Mouse (Mus musculus): Measurements from ENCODE around the gene P2rx5. TPM values are rescaled to one million over a fixed set of nuclear protein-coding genes. Genes with fewer than 3 reads are reported as not detected.

P2rx5 gene
- polyA plus RNA-seq, 1 experiment from 2014 or later = 0.04 TPM

DNA sequence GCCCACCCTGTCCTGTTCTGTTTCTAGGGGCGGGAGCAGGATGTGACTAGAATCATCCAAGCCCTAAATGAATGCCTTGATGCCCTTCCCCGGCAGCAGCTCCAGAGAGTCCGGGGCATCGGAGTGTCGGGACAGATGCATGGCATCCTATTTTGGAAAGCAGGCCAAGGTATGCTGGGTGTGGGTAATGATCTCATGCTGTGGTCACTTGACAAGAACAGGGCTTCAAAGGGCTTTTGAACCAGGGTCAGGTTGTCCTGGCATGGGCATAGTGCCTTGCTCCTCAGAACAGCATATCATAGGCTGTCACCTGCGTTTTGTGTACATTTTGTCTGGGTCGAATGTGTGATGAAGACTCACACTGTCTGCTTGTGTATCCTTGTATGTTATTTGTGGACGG, 43.7 kb downstream of the P2rx5 start:
- Histone ChIP-seq H3K4me2 (replicated peaks; ENCODE audit: low read depth) (no peak overlapping the region), H3K9me3 (ENCODE audit: control insufficient read depth) (no peaks in the 10 kb centered on the region), H3K9ac (ENCODE audit: low read depth, low read length) (no peak overlapping the region), H3K4me1 (replicated peaks; ENCODE audit: control insufficient read depth, insufficient read depth, low read length) (no peaks in the 10 kb centered on the region), H3K27me3 (replicated peaks; ENCODE audit: control insufficient read depth, insufficient read depth, low read length) (no peaks in the 10 kb centered on the region), H3K27ac (ENCODE audit: low read depth, low read length) (no peak overlapping the region), H3K36me3 (ENCODE audit: control insufficient read depth, insufficient read depth) (peaks cover 2% of the 10 kb centered on the region; the same call in 1 of the 2 replicates), H3K4me3 (ENCODE audit: low read depth, low read length) (no peak overlapping the region)
- 88% methylated on average over 8 of the region's 8 CpGs for WGBS
- ATAC-seq = no peak
- TF ChIP-seq CTCF (IDR thresholded peaks at IDR 0.05; ENCODE audit: low read depth) = no peak

DNA sequence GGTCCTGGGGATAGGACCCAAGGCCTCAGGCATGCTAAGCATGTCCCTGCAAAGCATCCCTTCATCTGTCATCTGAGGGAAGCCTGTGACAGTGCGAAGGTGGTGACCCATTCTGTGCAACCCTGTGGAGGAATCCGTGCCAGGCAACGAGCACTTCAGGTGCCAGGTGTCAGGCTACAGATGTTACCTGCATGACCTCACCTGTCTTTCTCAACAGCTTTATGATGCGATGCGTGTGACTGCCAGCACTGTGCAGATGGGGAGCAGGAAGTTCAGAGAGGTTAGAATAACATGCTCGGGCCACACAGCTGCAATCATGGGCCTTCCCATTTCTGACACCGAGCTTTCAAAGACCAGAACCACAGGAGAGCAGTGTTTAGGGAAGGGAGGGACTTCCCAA, 45.0 kb downstream of the P2rx5 start:
- H3K9me3 ChIP-seq (ENCODE audit: control insufficient read depth) = no peaks in the 10 kb centered on the region
- 60% methylated on average over 7 of the region's 7 CpGs for WGBS
- no peak overlapping the region for H3K27ac ChIP-seq (ENCODE audit: low read depth, low read length)
- H3K9ac ChIP-seq (ENCODE audit: low read depth, low read length) = no peak overlapping the region
- no peaks in the 10 kb centered on the region for H3K4me1 ChIP-seq (replicated peaks; ENCODE audit: control insufficient read depth, insufficient read depth, low read length)
- no peak overlapping the region for H3K4me2 ChIP-seq (replicated peaks; ENCODE audit: low read depth)
- no peak for TF ChIP-seq CTCF (IDR thresholded peaks at IDR 0.05; ENCODE audit: low read depth)
- H3K4me3 ChIP-seq (ENCODE audit: low read depth, low read length) = no peak overlapping the region
- no peaks in the 10 kb centered on the region for H3K27me3 ChIP-seq (replicated peaks; ENCODE audit: control insufficient read depth, insufficient read depth, low read length)
- 0 out of 2 replicates have a peak, but pooled peaks have one; percentile 22 for ATAC-seq
- peaks cover 2% of the 10 kb centered on the region; the same call in 1 of the 2 replicates for H3K36me3 ChIP-seq (ENCODE audit: control insufficient read depth, insufficient read depth)

DNA sequence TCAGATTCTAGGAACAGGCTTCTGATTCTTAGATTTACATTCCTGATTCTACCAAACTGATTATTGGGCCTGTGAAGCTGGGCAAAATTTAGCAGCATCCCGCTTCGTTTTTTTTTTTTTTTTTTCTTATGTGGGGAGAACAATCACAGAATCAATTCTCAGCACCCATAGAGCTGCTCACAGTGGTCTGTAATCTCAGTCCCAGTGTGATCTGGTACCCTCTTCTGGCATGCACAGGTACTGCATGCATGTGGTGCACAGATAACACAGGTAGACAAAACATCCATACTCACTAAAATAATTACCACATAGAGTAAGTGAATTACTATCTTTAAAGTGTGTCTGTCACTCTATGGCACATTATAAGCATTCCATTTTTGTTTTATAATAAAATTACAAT, 47.4 kb downstream of the P2rx5 start:
- 87% methylated on average over 2 of the region's 2 CpGs for WGBS
- H3K36me3 ChIP-seq (ENCODE audit: control insufficient read depth, insufficient read depth) = peaks cover 2% of the 10 kb centered on the region; the same call in 1 of the 2 replicates
- H3K4me3 ChIP-seq (ENCODE audit: low read depth, low read length) = no peak overlapping the region
- H3K4me2 ChIP-seq (replicated peaks; ENCODE audit: low read depth) = no peak overlapping the region
- H3K4me1 ChIP-seq (replicated peaks; ENCODE audit: control insufficient read depth, insufficient read depth, low read length) = no peaks in the 10 kb centered on the region
- no peak overlapping the region for H3K27ac ChIP-seq (ENCODE audit: low read depth, low read length)
- H3K27me3 ChIP-seq (replicated peaks; ENCODE audit: control insufficient read depth, insufficient read depth, low read length) = no peaks in the 10 kb centered on the region
- peak; percentile 60 for TF ChIP-seq CTCF (IDR thresholded peaks at IDR 0.05; ENCODE audit: low read depth)
- no peak overlapping the region for H3K9ac ChIP-seq (ENCODE audit: low read depth, low read length)
- no peaks in the 10 kb centered on the region for H3K9me3 ChIP-seq (ENCODE audit: control insufficient read depth)
- no peak for ATAC-seq

DNA sequence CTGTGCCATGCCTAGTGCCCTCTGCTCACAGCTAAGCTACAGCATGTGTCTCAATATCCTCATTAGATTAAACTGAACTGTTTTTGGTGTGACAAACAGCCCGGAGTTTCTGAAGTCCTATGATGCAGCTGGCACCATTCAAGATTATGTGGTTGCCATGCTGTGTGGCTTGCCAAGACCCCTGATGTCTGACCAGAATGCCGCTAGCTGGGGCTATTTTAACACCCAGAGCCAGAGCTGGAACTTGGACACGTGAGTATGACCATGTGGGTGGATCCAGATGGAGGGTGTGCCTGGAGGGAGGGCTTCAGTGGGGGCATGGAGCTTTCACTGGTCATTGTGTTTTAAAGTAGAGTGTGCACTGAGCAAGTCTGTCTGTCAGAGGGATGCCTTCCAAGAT, 53.7 kb downstream of the P2rx5 start:
- Histone ChIP-seq H3K9ac (ENCODE audit: low read depth, low read length) (no peak overlapping the region), H3K27ac (ENCODE audit: low read depth, low read length) (no peak overlapping the region), H3K4me3 (ENCODE audit: low read depth, low read length) (no peak overlapping the region), H3K4me1 (replicated peaks; ENCODE audit: control insufficient read depth, insufficient read depth, low read length) (no peaks in the 10 kb centered on the region), H3K36me3 (ENCODE audit: control insufficient read depth, insufficient read depth) (0 out of 2 replicates have a peak, but pooled peaks cover 29% of the 10 kb centered on the region), H3K27me3 (replicated peaks; ENCODE audit: control insufficient read depth, insufficient read depth, low read length) (no peaks in the 10 kb centered on the region), H3K4me2 (replicated peaks; ENCODE audit: low read depth) (no peak overlapping the region), H3K9me3 (ENCODE audit: control insufficient read depth) (no peaks in the 10 kb centered on the region)
- WGBS = 69% methylated on average over 3 of the region's 3 CpGs
- no peak for TF ChIP-seq CTCF (IDR thresholded peaks at IDR 0.05; ENCODE audit: low read depth)
- ATAC-seq = no peak

DNA sequence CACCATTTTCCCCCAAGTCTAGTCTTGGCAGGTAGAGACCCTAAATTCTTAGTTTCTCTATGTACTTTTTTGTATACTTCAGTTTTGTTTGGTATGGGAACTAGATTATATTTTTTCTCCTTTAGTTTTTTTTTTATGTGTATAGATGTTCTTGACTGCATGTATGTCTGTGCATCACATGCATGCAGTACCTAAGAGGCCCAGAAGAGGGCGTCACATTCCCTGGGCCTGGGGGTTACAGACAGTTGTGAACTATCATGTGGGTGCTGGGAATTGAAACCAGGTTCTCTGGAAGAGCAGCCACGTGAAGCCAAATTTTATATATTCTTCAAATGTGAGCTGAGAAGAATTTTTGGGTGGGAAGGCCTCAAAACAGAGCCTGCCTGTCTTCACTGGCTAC, 59.5 kb downstream of the P2rx5 start:
- Histone ChIP-seq H3K27me3 (replicated peaks; ENCODE audit: control insufficient read depth, insufficient read depth, low read length) (no peaks in the 10 kb centered on the region), H3K27ac (ENCODE audit: low read depth, low read length) (no peak overlapping the region), H3K36me3 (ENCODE audit: control insufficient read depth, insufficient read depth) (peaks cover 20% of the 10 kb centered on the region; the same call in 1 of the 2 replicates), H3K4me3 (ENCODE audit: low read depth, low read length) (no peak overlapping the region), H3K9ac (ENCODE audit: low read depth, low read length) (no peak overlapping the region), H3K4me2 (replicated peaks; ENCODE audit: low read depth) (no peak overlapping the region), H3K9me3 (ENCODE audit: control insufficient read depth) (no peaks in the 10 kb centered on the region), H3K4me1 (replicated peaks; ENCODE audit: control insufficient read depth, insufficient read depth, low read length) (no peaks in the 10 kb centered on the region)
- WGBS = 56% methylated on average over 2 of the region's 2 CpGs
- no peak for ATAC-seq
- peak; percentile 40 for TF ChIP-seq CTCF (IDR thresholded peaks at IDR 0.05; ENCODE audit: low read depth)

DNA sequence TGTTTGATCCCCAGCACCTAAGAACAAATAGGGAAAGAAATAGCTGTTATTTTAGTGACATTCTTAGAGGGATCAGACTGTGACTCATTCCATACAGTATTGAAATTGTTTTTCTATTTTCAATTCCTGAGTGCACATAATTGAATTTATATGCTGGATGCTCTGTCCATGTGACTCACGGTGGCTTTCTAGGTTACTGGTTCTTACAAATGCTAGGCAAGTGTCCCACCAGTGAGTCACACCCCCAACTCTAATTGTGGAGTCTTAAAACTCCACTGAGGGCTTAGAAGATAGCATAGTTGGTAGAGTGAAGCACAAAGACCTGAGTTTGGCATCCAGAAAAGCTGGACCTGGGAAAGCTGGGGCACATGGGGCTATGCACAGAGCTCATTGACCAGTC, 60.4 kb downstream of the P2rx5 start:
- Histone ChIP-seq H3K36me3 (ENCODE audit: control insufficient read depth, insufficient read depth) (peaks cover 12% of the 10 kb centered on the region; the same call in 1 of the 2 replicates), H3K4me2 (replicated peaks; ENCODE audit: low read depth) (no peak overlapping the region), H3K9ac (ENCODE audit: low read depth, low read length) (no peak overlapping the region), H3K27me3 (replicated peaks; ENCODE audit: control insufficient read depth, insufficient read depth, low read length) (no peaks in the 10 kb centered on the region), H3K27ac (ENCODE audit: low read depth, low read length) (no peak overlapping the region), H3K4me1 (replicated peaks; ENCODE audit: control insufficient read depth, insufficient read depth, low read length) (no peaks in the 10 kb centered on the region), H3K9me3 (ENCODE audit: control insufficient read depth) (no peaks in the 10 kb centered on the region), H3K4me3 (ENCODE audit: low read depth, low read length) (no peak overlapping the region)
- ATAC-seq = no peak
- 75% methylated on average over 1 of the region's 1 CpGs for WGBS
- TF ChIP-seq CTCF (IDR thresholded peaks at IDR 0.05; ENCODE audit: low read depth) = no peak

Other genes with a start within 250 kb of the P2rx5 start
- gene Atp2a3, start 199.3 kb upstream of the P2rx5 start, polyA plus RNA-seq (2015; fragmentation: Nextera tagmentation; extraction: Ambion mirVana) = 16.2 and 16.7 TPM in 2 replicates
- 3.4 and 4.1 TPM in 2 replicates for gene P2rx1, start 161.3 kb upstream of the P2rx5 start, polyA plus RNA-seq (2015; fragmentation: Nextera tagmentation; extraction: Ambion mirVana)
- gene Camkk1, start 141.4 kb upstream of the P2rx5 start, polyA plus RNA-seq (2015; fragmentation: Nextera tagmentation; extraction: Ambion mirVana) = 3.2 and 3.5 TPM in 2 replicates
- gene Ncbp3, start 112.6 kb upstream of the P2rx5 start, polyA plus RNA-seq (2015; fragmentation: Nextera tagmentation; extraction: Ambion mirVana) = 3.4 and 4.6 TPM in 2 replicates
- gene Itgae, start 69.8 kb upstream of the P2rx5 start, polyA plus RNA-seq (2015; fragmentation: Nextera tagmentation; extraction: Ambion mirVana) = 0.30 and 0.31 TPM in 2 replicates
- gene Haspin, start 22.1 kb upstream of the P2rx5 start, polyA plus RNA-seq (2015; fragmentation: Nextera tagmentation; extraction: Ambion mirVana) = 5.7 and 7.3 TPM in 2 replicates
- gene Emc6, start 16.6 kb downstream of the P2rx5 start, polyA plus RNA-seq (2015; fragmentation: Nextera tagmentation; extraction: Ambion mirVana) = 114 and 120 TPM in 2 replicates
- 215 and 217 TPM in 2 replicates for gene Tax1bp3, start 16.7 kb downstream of the P2rx5 start, polyA plus RNA-seq (2015; fragmentation: Nextera tagmentation; extraction: Ambion mirVana)
- gene Ctns, start 38.6 kb downstream of the P2rx5 start, polyA plus RNA-seq (2015; fragmentation: Nextera tagmentation; extraction: Ambion mirVana) = 46.8 and 53.2 TPM in 2 replicates
- 21.3 and 26.3 TPM in 2 replicates for gene Shpk, start 39.0 kb downstream of the P2rx5 start, polyA plus RNA-seq (2015; fragmentation: Nextera tagmentation; extraction: Ambion mirVana)
- 0.13 and 0.24 TPM in 2 replicates for gene Trpv1, start 73.9 kb downstream of the P2rx5 start, polyA plus RNA-seq (2015; fragmentation: Nextera tagmentation; extraction: Ambion mirVana)
- 0.16 and 0.27 TPM in 2 replicates for gene Trpv3, start 107.0 kb downstream of the P2rx5 start, polyA plus RNA-seq (2015; fragmentation: Nextera tagmentation; extraction: Ambion mirVana)
- gene Aspa, start 169.2 kb downstream of the P2rx5 start, polyA plus RNA-seq (2015; fragmentation: Nextera tagmentation; extraction: Ambion mirVana) = 8.4 and 13.5 TPM in 2 replicates
- gene Gm49340, start 169.3 kb downstream of the P2rx5 start, polyA plus RNA-seq (2015; fragmentation: Nextera tagmentation; extraction: Ambion mirVana) = not detected in 2 replicates
- 0.14 and 0.16 TPM in 2 replicates for gene Spata22, start 169.3 kb downstream of the P2rx5 start, polyA plus RNA-seq (2015; fragmentation: Nextera tagmentation; extraction: Ambion mirVana)
- gene Olfr20, start 190.4 kb downstream of the P2rx5 start, polyA plus RNA-seq (2015; fragmentation: Nextera tagmentation; extraction: Ambion mirVana) = not detected in 2 replicates
- gene Olfr376, start 210.8 kb downstream of the P2rx5 start, polyA plus RNA-seq (2015; fragmentation: Nextera tagmentation; extraction: Ambion mirVana) = not detected in 2 replicates
- gene Olfr1, start 239.2 kb downstream of the P2rx5 start, polyA plus RNA-seq (2015; fragmentation: Nextera tagmentation; extraction: Ambion mirVana) = not detected in 2 replicates

Data from intestine, postnatal 0 days (tissue).